17 mouse cellular contexts compared by ENCODE assay signal in genomic region chr9:7952886-7953285, GRCm38 (mm10). TPM values are rescaled to one million over a fixed set of nuclear protein-coding genes. Genes with fewer than 3 reads are reported as not detected.
DNase-seq lines count a peak whose midpoint lies in the region; ATAC-seq lines count a peak whose summit lies in the region.
"Had no signal": no experiment of that assay in that cellular context is flagged by ENCODE, and none has a peak within 500 bp of the region (broad histone marks: within the 10 kb centered on the region; RNA-seq: fewer than 3 reads in every experiment).

No protein-coding gene starts in this region.

- H3K9me3 ChIP-seq in kidney, embryonic 14.5 days (ENCODE audit: control insufficient read depth, low read length) = no peaks in the 10 kb centered on the region
- no peaks in the 10 kb centered on the region for H3K9me3 ChIP-seq in hindbrain, embryonic 12.5 days (replicated peaks)
- no peaks in the 10 kb centered on the region for H3K9me3 ChIP-seq in neural tube, embryonic 13.5 days
- H3K9me3 ChIP-seq: G1E; heart, embryonic 10.5 days; limb, embryonic 15.5 days had no signal

- H3K9ac ChIP-seq in kidney, embryonic 14.5 days (ENCODE audit: low read depth, low read length) = no peak overlapping the region
- H3K9ac ChIP-seq in hindbrain, embryonic 12.5 days = no peak overlapping the region
- no peak overlapping the region for H3K9ac ChIP-seq in neural tube, embryonic 13.5 days
- H3K9ac ChIP-seq: forebrain, postnatal 0 days; limb, embryonic 15.5 days; liver, postnatal 0 days had no signal

- H3K27me3 ChIP-seq in kidney, embryonic 14.5 days (ENCODE audit: control insufficient read depth, insufficient read depth, low read length) = no peaks in the 10 kb centered on the region
- no peaks in the 10 kb centered on the region for H3K27me3 ChIP-seq in hindbrain, embryonic 12.5 days
- no peaks in the 10 kb centered on the region for H3K27me3 ChIP-seq in neural tube, embryonic 13.5 days
- H3K27me3 ChIP-seq: limb, embryonic 15.5 days had no signal

- no peak overlapping the region for H3K27ac ChIP-seq in kidney, embryonic 14.5 days (ENCODE audit: low read depth, low read length)
- H3K27ac ChIP-seq in hindbrain, embryonic 12.5 days = no peak overlapping the region
- no peak overlapping the region for H3K27ac ChIP-seq in neural tube, embryonic 13.5 days (replicated peaks)
- H3K27ac ChIP-seq: heart, embryonic 10.5 days; limb, embryonic 15.5 days had no signal

- no peak for DNase-seq in kidney, postnatal 25 days
- peak; percentile 88 for DNase-seq in Muller cell, postnatal 12 days (ENCODE audit: inconsistent ontology term)
- no peak for DNase-seq in layer of hippocampus, postnatal 36 days
- no peak for DNase-seq in heart, postnatal 14 days
- DNase-seq: adrenal gland, postnatal 10 days; cerebellum, adult 9-11 months; forebrain, postnatal 0 days; gastrocnemius, postnatal 10 days; kidney, postnatal 10 days; liver, postnatal 0 days had no signal

- H3K4me2 ChIP-seq in kidney, embryonic 14.5 days (replicated peaks; ENCODE audit: low read depth, low read length) = no peak overlapping the region
- H3K4me2 ChIP-seq in hindbrain, embryonic 12.5 days (replicated peaks) = no peak overlapping the region
- H3K4me2 ChIP-seq in neural tube, embryonic 13.5 days = no peak overlapping the region
- H3K4me2 ChIP-seq: limb, embryonic 15.5 days had no signal

- peak; percentile 88 for ATAC-seq in kidney, embryonic 14.5 days (ENCODE audit: low FRiP score, low TSS enrichment)
- 0 out of 2 replicates have a peak, but pooled peaks have one; percentile 48 for ATAC-seq in hindbrain, embryonic 12.5 days (ENCODE audit: low FRiP score)
- peak; percentile 84 for ATAC-seq in neural tube, embryonic 13.5 days (ENCODE audit: low read depth)
- ATAC-seq: forebrain, postnatal 0 days; liver, postnatal 0 days had no signal

- 67% methylated on average over 5 of the region's 5 CpGs for WGBS in kidney, embryonic 14.5 days
- 81% methylated on average over 5 of the region's 5 CpGs for WGBS in hindbrain, embryonic 12.5 days
- WGBS in neural tube, embryonic 13.5 days = 59% methylated on average over 5 of the region's 5 CpGs

- no peak overlapping the region for H3K4me3 ChIP-seq in kidney, embryonic 14.5 days (ENCODE audit: low read length)
- H3K4me3 ChIP-seq in hindbrain, embryonic 12.5 days = no peak overlapping the region
- no peak overlapping the region for H3K4me3 ChIP-seq in neural tube, embryonic 13.5 days
- H3K4me3 ChIP-seq: erythroblast, embryonic 14.5 days; heart, embryonic 10.5 days; limb, embryonic 15.5 days had no signal

- intact Hi-C loops in heart, postnatal 14 days (cut with DNase I) = no loop called here

- no peaks in the 10 kb centered on the region for H3K4me1 ChIP-seq in kidney, embryonic 14.5 days (ENCODE audit: control insufficient read depth, insufficient read depth, low read length)
- H3K4me1 ChIP-seq in hindbrain, embryonic 12.5 days = no peaks in the 10 kb centered on the region; the same call in 1 of the 2 replicates
- 0 out of 2 replicates have a peak, but pooled peaks cover 7% of the 10 kb centered on the region for H3K4me1 ChIP-seq in neural tube, embryonic 13.5 days (replicated peaks)

- peaks cover 69% of the 10 kb centered on the region for H3K36me3 ChIP-seq in kidney, embryonic 14.5 days (ENCODE audit: control insufficient read depth, insufficient read depth, low read length)
- H3K36me3 ChIP-seq in hindbrain, embryonic 12.5 days = peaks cover 20% of the 10 kb centered on the region; the same call in 1 of the 2 replicates
- H3K36me3 ChIP-seq in neural tube, embryonic 13.5 days = peaks cover 27% of the 10 kb centered on the region
- H3K36me3 ChIP-seq: G1E had no signal

RNA-seq across cellular contexts. Expression of gene Yap1, which starts 51.5 kb away (rescaled TPM):
- polyA plus RNA-seq in kidney, embryonic 14.5 days (2014; fragmentation: Nextera tagmentation; extraction: Ambion mirVana) = 36.7 and 48.8 TPM in 2 replicates
- polyA plus RNA-seq in hindbrain, embryonic 12.5 days (2016; fragmentation: Nextera tagmentation; extraction: Ambion mirVana) = 32.1 and 35.6 TPM in 2 replicates
- polyA plus RNA-seq in neural tube, embryonic 13.5 days (2015; fragmentation: Nextera tagmentation; extraction: Ambion mirVana) = 11.5 and 12.0 TPM in 2 replicates
- total RNA-seq in layer of hippocampus, postnatal 36 days (2021) = 10 to 100 TPM; 15.7 to 16.3 TPM
- 10 to 100 TPM; 60.9 to 63.1 TPM for total RNA-seq in heart, postnatal 14 days (2021)
- polyA plus RNA-seq: erythroblast, embryonic 14.5 days had no signal
